Mouse (Mus musculus): ENCODE data around the gene Gm10197. TPM values are rescaled to one million over a fixed set of nuclear protein-coding genes. Genes with fewer than 3 reads are reported as not detected.

Gm10197 gene
- total RNA-seq, 2 experiments from 2014 or later, result not detected

DNA sequence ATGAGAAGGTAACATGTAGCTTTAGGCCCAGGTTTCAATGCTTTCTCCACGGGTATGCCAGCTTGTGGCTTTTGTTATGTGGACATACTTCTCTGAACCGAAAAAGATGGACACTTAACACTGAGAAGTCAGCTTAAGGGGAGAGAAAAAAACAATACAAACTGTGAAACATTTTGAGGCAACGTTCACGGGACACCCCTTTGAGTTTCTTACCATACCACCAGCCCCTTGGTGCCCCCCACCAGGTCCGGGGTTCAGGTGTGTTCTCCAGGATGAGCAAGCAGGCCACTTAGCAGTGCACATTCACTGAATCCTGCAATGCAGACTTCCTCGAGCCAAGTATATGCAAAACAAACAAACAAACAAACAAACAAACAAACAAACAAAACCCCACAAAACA lies 46.7 kb downstream of the Gm10197 start:
- ATAC-seq (replicated peaks; ENCODE audit: low FRiP score, poor library complexity, severe bottlenecking), result no peak

DNA sequence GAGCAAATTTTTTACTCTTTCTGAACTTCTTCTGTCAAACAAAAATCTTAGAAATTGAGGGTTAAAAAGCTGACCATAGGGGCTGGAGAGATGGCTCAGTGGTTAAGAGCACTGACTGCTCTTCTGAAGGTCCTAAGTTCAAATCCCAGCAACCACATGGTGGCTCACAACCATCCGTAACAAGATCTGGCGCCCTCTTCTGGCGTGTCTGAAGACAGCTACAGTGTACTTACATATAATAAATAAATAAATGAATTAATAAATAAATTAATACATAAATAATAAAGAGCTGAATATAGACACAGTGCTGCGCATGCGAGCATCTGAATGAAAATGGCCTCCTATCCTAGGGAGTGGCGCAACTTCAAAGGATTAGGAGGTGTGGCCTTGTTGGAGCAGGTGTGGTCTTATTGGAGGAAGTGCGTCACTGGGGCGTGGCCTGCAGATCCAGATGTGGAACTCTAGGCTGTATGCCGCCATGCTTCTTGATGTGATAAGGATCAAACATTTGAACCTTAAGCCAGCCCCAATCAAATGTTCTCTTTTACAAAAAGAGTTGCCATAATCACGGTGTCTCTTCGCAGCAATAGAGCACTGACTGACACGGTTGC lies 49.0 kb downstream of the Gm10197 start:
- no peak for ATAC-seq (replicated peaks; ENCODE audit: low FRiP score, poor library complexity, severe bottlenecking)

Other genes with a start within 250 kb of the Gm10197 start
- gene Add3, start 231.3 kb downstream of the Gm10197 start, total RNA-seq (2015; ENCODE audit: low replicate concordance), result 24.9 and 26.4 TPM in 2 replicates
- gene Add3, start 231.3 kb downstream of the Gm10197 start, total RNA-seq (2017; ENCODE audit: low replicate concordance), result 10.1 and 24.5 TPM in 2 replicates
- gene Mxi1, start 61.2 kb downstream of the Gm10197 start, total RNA-seq (2015; ENCODE audit: low replicate concordance), result 92.3 and 96.0 TPM in 2 replicates
- 167 and 196 TPM in 2 replicates for gene Mxi1, start 61.2 kb downstream of the Gm10197 start, total RNA-seq (2017; ENCODE audit: low replicate concordance)
- 43.6 and 54.9 TPM in 2 replicates for gene Smndc1, start 18.8 kb upstream of the Gm10197 start, total RNA-seq (2015; ENCODE audit: low replicate concordance)
- 31.5 and 32.0 TPM in 2 replicates for gene Smndc1, start 18.8 kb upstream of the Gm10197 start, total RNA-seq (2017; ENCODE audit: low replicate concordance)
- 2.5 and 4.0 TPM in 2 replicates for gene Dusp5, start 157.3 kb upstream of the Gm10197 start, total RNA-seq (2015; ENCODE audit: low replicate concordance)
- 0.90 and 0.91 TPM in 2 replicates for gene Dusp5, start 157.3 kb upstream of the Gm10197 start, total RNA-seq (2017; ENCODE audit: low replicate concordance)
- 28.8 and 39.8 TPM in 2 replicates for gene Nutf2-ps1, start 217.3 kb upstream of the Gm10197 start, total RNA-seq (2015; ENCODE audit: low replicate concordance)
- 11.7 and 35.8 TPM in 2 replicates for gene Nutf2-ps1, start 217.3 kb upstream of the Gm10197 start, total RNA-seq (2017; ENCODE audit: low replicate concordance)
- 119 and 138 TPM in 2 replicates for gene Smc3, start 228.6 kb upstream of the Gm10197 start, total RNA-seq (2015; ENCODE audit: low replicate concordance)
- 155 and 213 TPM in 2 replicates for gene Smc3, start 228.6 kb upstream of the Gm10197 start, total RNA-seq (2017; ENCODE audit: low replicate concordance)

Data from erythroid progenitor cell, adult 5-6 weeks (primary cell).